Mouse (Mus musculus) B cell, adult 67 days (primary cell): Measurements from ENCODE around the gene Sar1a. TPM values are rescaled to one million over a fixed set of nuclear protein-coding genes. Genes with fewer than 3 reads are reported as not detected.

Experiments
- total RNA-seq, 2 experiments: library from RNA; stranded (reverse); gene quantifications; 4 replicates each; pipeline ENCODE4 v1.2.4; 2023

Gene Sar1a
- total RNA-seq, result 100 to 1,000 TPM; 194 to 220 TPM

DNA sequence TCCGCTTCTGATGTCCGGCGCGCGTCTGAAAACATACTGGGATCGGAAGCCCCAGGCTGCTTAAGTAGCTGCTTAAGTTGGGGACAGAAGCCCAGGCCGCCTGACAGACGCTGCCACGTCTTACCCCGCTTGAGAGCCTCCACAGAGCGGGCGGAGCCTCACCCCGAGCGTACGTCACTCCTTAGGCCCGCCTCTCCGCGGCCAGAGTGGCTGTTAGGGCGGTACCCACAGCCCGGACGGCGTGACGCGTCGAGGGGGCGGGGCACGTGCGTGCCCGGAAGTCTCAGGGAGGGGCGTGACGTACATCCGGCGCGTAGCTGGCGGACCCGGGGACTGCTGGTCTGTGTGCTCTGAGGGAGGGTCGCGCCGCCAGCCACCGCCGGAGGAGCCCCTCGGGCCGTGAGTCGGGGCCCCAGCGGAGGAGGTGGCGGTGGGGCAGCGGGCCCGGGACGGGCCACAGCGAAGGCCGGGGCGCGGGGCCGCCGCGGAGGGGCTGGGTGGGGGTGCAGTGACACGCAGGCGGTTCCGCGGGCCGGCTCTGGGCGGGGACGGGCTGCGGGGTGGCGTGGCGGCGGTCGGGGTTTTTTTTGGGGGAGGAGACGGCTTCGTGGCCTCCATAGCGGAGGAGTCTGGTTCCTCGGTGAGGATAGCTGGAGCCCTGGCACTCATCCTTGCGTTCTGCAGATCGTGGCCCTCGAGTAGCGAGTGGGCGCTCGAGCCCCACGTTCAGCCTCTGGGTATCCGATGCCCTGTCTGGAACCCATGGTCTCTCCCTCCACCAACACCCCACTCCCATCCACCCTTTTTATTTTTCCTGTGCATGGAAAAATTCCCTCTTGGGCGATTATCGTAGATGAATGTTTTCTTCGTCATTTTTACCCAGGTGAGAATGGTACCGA lies at the start of gene Sar1a:
Gene Sar1a (plus strand): TSS at position 285 of the 899 bp plus-strand sequence.

DNA sequence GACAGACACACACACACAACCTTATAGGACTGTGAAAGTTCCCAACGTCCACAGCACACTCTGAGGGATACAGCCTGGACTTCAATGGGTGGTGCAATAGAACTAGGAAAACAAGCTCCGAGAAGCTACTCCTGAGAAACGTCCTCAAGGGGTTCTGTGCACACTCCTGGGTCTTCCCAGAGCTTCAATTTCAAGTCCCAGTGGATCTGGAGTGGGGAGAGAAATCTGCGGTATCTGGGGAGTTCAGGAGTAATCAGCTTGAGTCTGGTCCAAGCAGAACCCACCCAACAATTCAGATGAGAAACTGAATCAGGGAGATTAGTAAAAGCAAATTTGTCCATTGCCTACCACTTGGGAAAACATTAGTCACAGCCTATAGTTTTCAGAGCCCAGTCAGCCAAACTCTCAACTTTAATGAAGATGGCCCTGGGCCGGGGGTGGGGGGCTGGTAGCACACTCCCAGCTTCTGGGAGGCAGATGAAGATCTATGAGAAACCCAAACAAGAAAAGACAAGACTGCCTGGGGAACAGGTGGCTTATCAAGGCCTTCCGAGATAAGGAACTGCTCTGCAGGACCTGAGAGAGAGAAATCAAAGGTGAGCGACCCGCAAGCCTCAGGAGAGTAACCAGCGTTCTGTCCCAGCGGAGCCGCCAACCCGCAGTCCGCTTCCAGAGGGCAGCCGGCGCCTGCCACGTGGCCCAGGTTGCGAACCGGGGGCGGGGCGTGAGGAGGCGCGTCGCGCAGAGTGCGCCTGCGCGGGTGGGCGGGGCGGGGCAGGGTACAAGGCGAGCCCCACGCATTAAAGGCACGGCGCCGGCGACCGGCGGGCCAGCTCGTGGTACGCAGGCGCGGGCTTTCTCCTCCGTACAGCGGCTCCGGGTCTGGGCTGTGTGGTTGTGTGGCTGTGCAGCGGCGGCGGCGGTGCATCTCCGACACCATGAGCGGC lies 32.0 kb upstream of the Sar1a start, which contains the start of gene Ppa1:
Gene Ppa1 (plus strand): TSS at position 763 of the 947 bp plus-strand sequence.

DNA sequence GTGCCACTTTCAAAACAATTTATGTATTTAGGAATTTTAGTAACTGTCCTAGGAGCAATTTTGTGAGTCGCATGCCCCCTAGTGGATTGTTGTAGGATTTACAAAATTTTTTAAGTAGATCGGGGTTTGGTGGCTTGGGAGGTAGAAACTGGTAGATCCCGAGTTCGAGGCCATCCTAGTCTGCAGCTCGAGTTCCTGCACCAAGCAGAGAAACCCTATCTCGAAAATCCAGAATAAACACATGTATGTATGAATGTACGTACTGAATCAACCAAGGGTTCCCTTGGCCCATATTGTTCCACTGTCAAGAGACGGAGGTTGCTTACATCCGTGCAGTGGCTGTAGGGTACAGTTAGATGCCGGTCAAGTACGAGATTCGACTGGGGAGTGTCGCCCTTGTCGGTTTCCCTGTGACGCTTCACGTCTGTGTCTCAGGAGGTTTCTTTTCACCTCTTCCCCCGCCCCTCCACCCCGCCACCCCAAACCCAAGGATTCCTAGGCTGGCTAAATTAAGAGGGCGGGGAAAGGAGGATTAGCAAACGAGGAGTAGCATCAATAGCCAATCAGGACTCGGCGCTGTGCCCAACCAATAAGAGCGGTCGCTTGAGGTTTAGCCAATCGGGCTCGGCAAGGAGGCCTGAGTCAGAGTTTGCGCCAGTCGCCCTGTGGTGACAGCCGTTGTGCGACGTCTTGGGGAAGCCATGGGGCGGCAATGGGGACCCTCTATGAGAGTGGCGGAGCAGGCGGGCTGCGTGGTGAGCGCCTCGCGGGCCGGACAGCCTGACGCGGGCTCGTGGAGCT lies 15.0 kb downstream of the Sar1a start, which contains the start of gene Tysnd1:
Gene Tysnd1 (plus strand): TSS at position 645 of the 801 bp plus-strand sequence.

DNA sequence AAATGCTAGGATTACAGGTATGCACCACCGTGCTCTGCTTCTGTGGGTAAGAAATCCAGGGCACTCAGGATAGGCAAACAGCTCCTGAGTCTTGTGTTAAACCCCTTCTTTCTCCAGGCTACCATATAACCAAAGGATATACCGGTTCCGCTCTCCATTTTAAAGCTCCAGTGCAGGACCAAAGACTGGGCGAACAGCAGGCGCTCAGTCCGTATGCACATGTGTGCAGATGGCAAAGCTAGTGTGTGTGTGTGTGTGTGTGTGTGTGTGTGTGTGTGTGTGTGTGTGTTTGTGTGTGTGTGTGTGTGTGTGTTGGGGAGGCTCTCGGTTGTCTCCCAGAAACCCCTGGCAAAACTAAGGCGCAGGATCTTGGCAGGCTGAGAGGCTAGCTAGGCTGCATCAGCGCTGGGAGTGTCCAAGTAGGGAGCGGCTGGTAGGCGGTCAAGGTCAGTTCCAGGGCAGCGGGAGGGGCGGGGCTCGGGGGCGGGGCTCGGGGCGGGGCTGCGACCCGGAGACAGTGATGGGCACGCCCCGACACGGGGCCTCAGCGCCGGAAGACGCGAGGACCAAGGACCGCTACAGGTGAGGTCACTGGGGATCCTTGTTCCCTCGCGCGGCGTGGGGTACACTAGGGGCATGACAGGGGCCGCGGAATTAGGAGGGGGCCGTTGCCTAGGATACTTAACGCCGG lies 34.8 kb downstream of the Sar1a start, which contains the start of gene Aifm2:
Gene Aifm2 (plus strand): TSS at position 493 of the 691 bp plus-strand sequence.

Other genes starting within 250 kb of the Sar1a start
- gene Eif4ebp2, start 227.6 kb upstream of the Sar1a start, total RNA-seq, result 100 to 1,000 TPM; 131 to 142 TPM
- gene Lrrc20, start 204.5 kb upstream of the Sar1a start, total RNA-seq, result 10 to 100 TPM; 11.2 to 16.2 TPM
- gene Npffr1, start 84.8 kb upstream of the Sar1a start, total RNA-seq, result not detected
- 10 to 100 TPM; 16.2 to 20.5 TPM for gene Ppa1, start 31.7 kb upstream of the Sar1a start, total RNA-seq
- gene Tysnd1, start 15.2 kb downstream of the Sar1a start, total RNA-seq, result 10 to 100 TPM; 29.3 to 30.5 TPM
- 1 to 10 TPM; 3.3 to 4.4 TPM for gene Aifm2, start 35.0 kb downstream of the Sar1a start, total RNA-seq
- not detected for gene H2afy2, start 103.8 kb downstream of the Sar1a start, total RNA-seq